Mouse (Mus musculus): Measurements from ENCODE around the gene Bmt2. TPM values are rescaled to one million over a fixed set of nuclear protein-coding genes. Genes with fewer than 3 reads are reported as not detected.

The Bmt2 gene
- polyA plus RNA-seq, 1 experiment, result 1.2 TPM

- no peak for DNase-seq (ENCODE audit: low read depth, low spot score)
- WGBS, result 79% methylated on average over 2 of the region's 2 CpGs
These were observed 47.2 kb downstream of the Bmt2 start for GRCm38 (mm10) chr6:13630607-13631006.

GRCm38 (mm10) chr6:13619618-13620017 is 58.1 kb downstream of the Bmt2 start:
- WGBS, result 84% methylated on average over 2 of the region's 2 CpGs
- no peak for DNase-seq (ENCODE audit: low read depth, low spot score)

- DNase-seq (ENCODE audit: low read depth, low spot score), result no peak
- WGBS, result 63% methylated on average over 3 of the region's 3 CpGs
These were observed 60.7 kb downstream of the Bmt2 start for GRCm38 (mm10) chr6:13617110-13617509.

GRCm38 (mm10) chr6:13614568-13614967 is 63.2 kb downstream of the Bmt2 start:
- no peak for DNase-seq (ENCODE audit: low read depth, low spot score)
- WGBS, result 90% methylated on average over 3 of the region's 3 CpGs

- no peak for DNase-seq (ENCODE audit: low read depth, low spot score)
- WGBS, result 47% methylated on average over 3 of the region's 3 CpGs
These were observed 64.1 kb downstream of the Bmt2 start for GRCm38 (mm10) chr6:13613671-13614070.

GRCm38 (mm10) chr6:13610869-13611268 is 66.9 kb downstream of the Bmt2 start:
- DNase-seq (ENCODE audit: low read depth, low spot score), result no peak
- 95% methylated on average over 2 of the region's 2 CpGs for WGBS

GRCm38 (mm10) chr6:13609353-13610140 is 68.2 kb downstream of the Bmt2 start:
- DNase-seq (ENCODE audit: low read depth, low spot score), result no peak
- WGBS, result 92% methylated on average over 5 of the region's 5 CpGs

- DNase-seq (ENCODE audit: low read depth, low spot score), result no peak
- WGBS, result 2% methylated on average over 71 of the region's 71 CpGs
These were observed 69.9 kb downstream of the Bmt2 start, which contains the start of gene Tmem168 for GRCm38 (mm10) chr6:13607621-13608493. TSS of gene Tmem168 (minus strand) at chr6:13608100.

GRCm38 (mm10) chr6:13606921-13607620 is 70.7 kb downstream of the Bmt2 start:
- 7% methylated on average over 15 of the region's 15 CpGs for WGBS
- no peak for DNase-seq (ENCODE audit: low read depth, low spot score)

- WGBS, result 55% methylated on average over 4 of the region's 4 CpGs
- DNase-seq (ENCODE audit: low read depth, low spot score), result no peak
These were observed 71.4 kb downstream of the Bmt2 start for GRCm38 (mm10) chr6:13606394-13606793.

- no peak for DNase-seq (ENCODE audit: low read depth, low spot score)
- 92% methylated on average over 6 of the region's 6 CpGs for WGBS
These were observed 74.6 kb downstream of the Bmt2 start for GRCm38 (mm10) chr6:13603134-13603533.

GRCm38 (mm10) chr6:13601587-13601986 is 76.2 kb downstream of the Bmt2 start:
- 28% methylated on average over 6 of the region's 6 CpGs for WGBS
- DNase-seq (ENCODE audit: low read depth, low spot score), result no peak

- WGBS, result 84% methylated on average over 7 of the region's 7 CpGs
- DNase-seq (ENCODE audit: low read depth, low spot score), result no peak
These were observed 79.4 kb downstream of the Bmt2 start for GRCm38 (mm10) chr6:13598239-13598923.

- 82% methylated on average over 4 of the region's 4 CpGs for WGBS
- DNase-seq (ENCODE audit: low read depth, low spot score), result no peak
These were observed 84.9 kb downstream of the Bmt2 start for GRCm38 (mm10) chr6:13592729-13593345.

GRCm38 (mm10) chr6:13586560-13586959 is 91.2 kb downstream of the Bmt2 start:
- WGBS, result 19% methylated on average over 2 of the region's 2 CpGs
- no peak for DNase-seq (ENCODE audit: low read depth, low spot score)

GRCm38 (mm10) chr6:13586154-13586553 is 91.6 kb downstream of the Bmt2 start:
- no peak for DNase-seq (ENCODE audit: low read depth, low spot score)
- 39% methylated on average over 8 of the region's 8 CpGs for WGBS

- 71% methylated on average over 6 of the region's 6 CpGs for WGBS
- DNase-seq (ENCODE audit: low read depth, low spot score), result no peak
These were observed 93.0 kb downstream of the Bmt2 start for GRCm38 (mm10) chr6:13584788-13585187.

- 31% methylated on average over 1 of the region's 1 CpGs for WGBS
These were observed 95.7 kb downstream of the Bmt2 start for GRCm38 (mm10) chr6:13582075-13582474.

More at GRCm38 (mm10) chr6:13582075-13582474, 95.7 kb downstream of the Bmt2 start:
- peak; percentile 57 for DNase-seq (ENCODE audit: low read depth, low spot score)
